Mouse (Mus musculus): ENCODE data around the gene Git2. TPM values are rescaled to one million over a fixed set of nuclear protein-coding genes. Genes with fewer than 3 reads are reported as not detected.

Git2 gene
- 28.1 and 30.3 TPM in 2 replicates for polyA plus RNA-seq (2015; fragmentation: Nextera tagmentation; extraction: Ambion mirVana)

DNA sequence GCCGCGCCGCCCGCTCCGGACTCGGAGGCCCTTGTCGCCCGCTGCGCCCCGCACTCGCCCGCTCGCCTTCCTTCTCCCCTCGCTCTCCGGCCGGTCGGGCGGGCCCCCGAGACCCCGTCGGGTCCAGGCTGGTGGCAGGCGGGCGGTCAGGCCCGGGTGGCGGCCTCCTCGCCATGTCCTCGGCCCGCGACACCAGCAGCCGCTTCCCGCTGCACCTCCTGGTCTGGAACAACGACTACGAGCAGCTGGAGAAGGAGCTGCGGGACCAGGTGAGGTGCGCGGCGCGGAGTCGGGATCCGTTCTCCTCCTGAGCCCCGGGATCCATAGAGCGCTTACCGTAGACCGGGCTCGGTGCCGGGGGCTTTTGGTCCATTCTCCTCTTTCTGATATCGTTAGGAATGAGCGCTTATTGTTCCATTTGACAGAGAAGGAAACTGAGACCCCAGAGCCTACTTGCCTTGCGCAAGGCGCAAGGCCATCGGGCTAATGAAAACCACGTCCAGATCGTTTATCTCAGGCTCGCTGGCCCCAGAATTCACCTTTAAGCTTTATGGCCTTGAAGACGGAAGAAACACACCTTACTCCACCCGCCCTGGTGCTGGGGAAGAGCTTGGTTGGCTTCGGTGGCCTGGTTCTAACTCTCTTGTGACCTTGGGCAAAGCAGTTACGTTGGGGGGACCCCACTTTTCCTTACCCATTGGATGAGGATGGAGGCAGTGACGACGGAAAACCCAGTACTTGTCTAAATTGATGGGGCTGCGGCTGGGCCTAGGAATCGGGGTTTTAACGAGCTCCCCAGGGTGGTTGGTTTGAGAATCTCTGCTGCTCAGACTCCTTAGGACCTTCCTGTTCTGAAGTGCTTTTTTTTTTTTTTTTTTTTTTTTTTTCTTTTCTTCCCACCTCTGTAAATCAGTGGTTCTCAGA lies at the start of gene Git2:
Gene Git2 (minus strand): TSS at position 462 of the 924 bp plus-strand sequence.
- Histone ChIP-seq H3K4me3 (peak within 1 kb of the TSS; percentile 90), H3K27ac (replicated peaks) (peak within 1 kb of the TSS; percentile 91), H3K4me2 (peak within 1 kb of the TSS; percentile 94), H3K9me3 (no peaks in the 10 kb centered on the region), H3K27me3 (replicated peaks) (no peaks in the 10 kb centered on the region), H3K36me3 (no peaks in the 10 kb centered on the region), H3K4me1 (peaks cover 41% of the 10 kb centered on the region), H3K9ac (peak within 1 kb of the TSS; percentile 99)
- under 1% methylated on average over 47 of the region's 63 CpGs for WGBS
- ATAC-seq (ENCODE audit: extremely low read depth, insufficient number of reproducible peaks, low FRiP score, low TSS enrichment) = no peak

DNA sequence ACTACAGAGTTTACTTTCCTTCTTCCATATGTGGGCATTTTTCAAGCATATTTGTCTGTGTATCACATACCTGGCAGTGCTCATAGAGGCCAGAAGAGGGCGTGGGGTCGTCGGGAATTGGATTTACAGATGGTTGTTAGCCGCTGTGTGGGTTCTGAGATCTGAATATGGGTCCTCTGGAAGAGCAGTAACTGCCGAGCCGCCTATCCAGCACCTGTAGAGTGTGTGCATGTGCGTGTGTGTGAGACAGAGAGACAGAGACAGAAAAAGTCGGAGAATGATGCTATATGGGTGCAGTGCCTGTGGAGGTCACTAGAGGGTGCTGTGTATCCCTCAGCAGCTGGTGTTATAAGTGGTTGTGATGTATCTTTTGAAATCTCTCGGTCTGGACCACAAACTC lies 48.9 kb upstream of the Git2 start:
- ATAC-seq (ENCODE audit: extremely low read depth, insufficient number of reproducible peaks, low FRiP score, low TSS enrichment) = no peak
- H3K36me3 ChIP-seq = peaks cover 18% of the 10 kb centered on the region
- H3K27ac ChIP-seq (replicated peaks) = no peak overlapping the region
- peak overlapping the region; percentile 80 for H3K4me2 ChIP-seq
- WGBS = 15% methylated on average over 9 of the region's 9 CpGs
- peaks cover 4% of the 10 kb centered on the region for H3K9me3 ChIP-seq
- H3K27me3 ChIP-seq (replicated peaks) = no peaks in the 10 kb centered on the region
- H3K9ac ChIP-seq = no peak overlapping the region
- peak overlapping the region; percentile 79; the same call in 1 of the 2 replicates for H3K4me3 ChIP-seq
- H3K4me1 ChIP-seq = peaks cover 11% of the 10 kb centered on the region

DNA sequence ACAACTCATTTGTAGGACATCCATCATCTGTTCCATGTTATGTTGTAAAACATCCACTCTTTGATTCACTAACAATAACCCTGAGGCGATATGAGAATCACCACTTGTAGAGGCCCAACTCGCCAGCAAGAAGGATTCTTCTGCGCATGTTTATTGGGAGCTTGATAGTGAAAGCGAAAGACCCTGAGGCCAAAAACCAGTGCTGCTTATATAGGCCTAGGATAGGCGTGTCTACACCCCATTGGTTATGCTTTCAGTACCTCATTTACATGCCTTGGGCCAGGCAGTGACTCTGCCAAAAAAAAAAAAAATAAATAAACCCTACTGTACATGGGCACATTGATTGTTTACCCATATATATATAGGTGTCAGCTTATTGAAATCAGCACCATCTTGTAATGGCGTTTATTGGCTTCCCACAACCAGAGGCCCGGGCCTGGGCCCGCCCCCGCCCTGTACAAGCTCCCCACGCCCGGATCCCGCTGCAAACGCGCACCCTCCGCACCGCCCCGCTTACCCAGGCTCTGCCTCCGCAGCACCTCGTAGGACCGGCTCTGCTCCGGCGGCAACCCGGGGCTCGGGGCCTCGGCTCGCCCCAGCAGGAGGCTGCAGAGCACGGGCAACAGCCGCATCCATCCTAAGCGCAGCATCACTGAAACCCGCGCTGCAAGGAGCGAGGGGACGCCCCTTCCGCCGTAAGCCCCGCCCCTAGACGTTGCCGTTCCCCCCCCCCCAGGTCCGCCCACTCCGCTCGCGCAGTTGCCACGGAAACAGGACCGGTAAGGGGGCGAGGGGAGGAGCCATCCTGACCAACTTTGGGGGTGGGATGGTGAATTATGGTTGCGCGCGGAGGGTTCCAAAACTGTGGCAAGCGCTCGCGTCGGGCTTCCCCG lies 47.7 kb upstream of the Git2 start, which contains the start of gene 1500011B03Rik:
Gene 1500011B03Rik (minus strand): TSS at position 673 of the 893 bp plus-strand sequence.
- Histone ChIP-seq H3K4me1 (peaks cover 11% of the 10 kb centered on the region), H3K36me3 (peaks cover 18% of the 10 kb centered on the region), H3K4me2 (peak within 1 kb of the TSS; percentile 80), H3K9ac (peak within 1 kb of the TSS; percentile 88), H3K27me3 (replicated peaks) (no peaks in the 10 kb centered on the region), H3K27ac (replicated peaks) (peak within 1 kb of the TSS; percentile 68), H3K9me3 (peaks cover 4% of the 10 kb centered on the region; the same call in 1 of the 2 replicates), H3K4me3 (peak within 1 kb of the TSS; percentile 79)
- 10% methylated on average over 47 of the region's 53 CpGs for WGBS
- peak; percentile 82 for ATAC-seq (ENCODE audit: extremely low read depth, insufficient number of reproducible peaks, low FRiP score, low TSS enrichment)

DNA sequence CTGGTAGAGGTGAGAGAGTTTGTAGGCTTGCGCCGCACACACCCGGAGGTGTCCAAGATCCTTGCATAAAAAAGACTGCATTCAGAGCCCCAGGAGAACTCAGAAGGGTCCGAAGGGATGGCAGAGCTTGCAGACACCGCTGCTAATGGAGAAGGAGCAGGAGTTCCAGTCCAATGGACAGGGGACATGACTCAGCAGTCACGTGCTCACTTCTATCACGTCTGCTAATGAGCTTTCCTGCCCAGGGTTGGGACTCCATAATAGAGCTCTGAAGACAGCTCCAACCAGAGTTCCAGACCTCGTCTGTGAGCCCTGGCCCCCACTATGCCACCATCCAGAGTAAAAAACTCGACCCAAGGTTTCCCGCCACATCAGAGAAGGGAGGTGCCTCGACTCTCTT lies 42.8 kb upstream of the Git2 start:
- no peak for ATAC-seq (ENCODE audit: extremely low read depth, insufficient number of reproducible peaks, low FRiP score, low TSS enrichment)
- 72% methylated on average over 11 of the region's 11 CpGs for WGBS
- H3K36me3 ChIP-seq = peaks cover 24% of the 10 kb centered on the region
- no peaks in the 10 kb centered on the region for H3K27me3 ChIP-seq (replicated peaks)
- no peak overlapping the region for H3K4me3 ChIP-seq
- no peak overlapping the region for H3K9ac ChIP-seq
- peaks cover 3% of the 10 kb centered on the region; the same call in 1 of the 2 replicates for H3K4me1 ChIP-seq
- no peak overlapping the region for H3K4me2 ChIP-seq
- peaks cover 8% of the 10 kb centered on the region for H3K9me3 ChIP-seq
- no peak overlapping the region for H3K27ac ChIP-seq (replicated peaks)

DNA sequence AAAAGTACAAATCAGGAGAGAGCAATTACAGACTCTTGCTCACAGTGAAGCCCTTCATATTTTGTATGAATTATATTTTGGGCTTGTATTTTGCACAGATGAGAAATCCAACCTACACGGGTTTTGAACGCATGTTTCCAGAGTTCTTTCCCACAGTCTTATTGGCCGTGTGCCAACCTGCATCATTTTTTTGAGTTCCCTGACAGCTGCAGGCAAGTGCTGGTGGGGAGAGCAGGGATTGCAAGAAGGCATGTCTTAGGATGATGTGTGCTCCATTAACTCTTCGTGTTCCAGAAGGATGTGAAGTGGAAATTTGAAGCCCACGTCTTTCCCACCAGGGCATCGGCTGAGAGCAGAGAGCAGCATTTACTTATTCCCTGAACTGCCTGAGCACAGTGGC lies 41.3 kb upstream of the Git2 start:
- Histone ChIP-seq H3K9me3 (peaks cover 5% of the 10 kb centered on the region), H3K9ac (no peak overlapping the region), H3K27ac (replicated peaks) (no peak overlapping the region), H3K4me3 (no peak overlapping the region), H3K36me3 (peaks cover 19% of the 10 kb centered on the region), H3K4me1 (peaks cover 7% of the 10 kb centered on the region), H3K27me3 (replicated peaks) (no peaks in the 10 kb centered on the region), H3K4me2 (no peak overlapping the region)
- ATAC-seq (ENCODE audit: extremely low read depth, insufficient number of reproducible peaks, low FRiP score, low TSS enrichment) = no peak
- WGBS = 72% methylated on average over 6 of the region's 6 CpGs

DNA sequence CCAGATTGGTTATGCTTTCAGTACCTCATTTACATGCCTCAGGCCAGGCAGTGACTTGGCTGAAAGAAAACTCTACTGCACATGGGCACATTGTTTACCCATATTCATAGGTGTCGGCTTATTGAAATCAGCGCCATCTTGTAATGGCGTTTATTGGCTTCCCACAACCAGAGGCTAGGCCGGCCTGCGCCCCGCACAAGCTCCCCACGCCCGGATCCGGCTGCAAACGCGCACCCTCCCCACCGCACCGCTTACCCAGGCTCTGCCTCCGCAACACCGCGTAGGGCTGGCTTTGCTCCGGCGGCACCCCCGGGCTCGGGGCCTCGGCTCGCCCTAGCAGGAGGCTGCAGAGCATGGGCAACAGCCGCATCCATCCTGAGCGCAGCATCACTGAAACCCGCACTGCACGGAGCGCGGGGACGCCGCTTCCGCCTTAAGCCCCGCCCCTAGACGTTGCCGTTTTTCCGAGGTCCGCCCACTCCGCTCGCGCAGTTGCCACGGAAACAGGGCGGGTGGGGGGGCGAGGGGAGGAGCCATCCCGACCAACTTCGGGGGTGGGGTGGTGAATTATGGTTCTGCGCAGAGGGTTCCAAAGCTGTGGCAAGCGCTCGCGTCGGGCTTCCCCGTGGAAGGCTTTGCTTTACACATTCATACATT lies 38.3 kb upstream of the Git2 start:
- Histone ChIP-seq H3K9ac (peak overlapping the region; percentile 88), H3K4me3 (peak overlapping the region; percentile 85), H3K4me2 (peak overlapping the region; percentile 69), H3K4me1 (peaks cover 12% of the 10 kb centered on the region), H3K27ac (replicated peaks) (peak overlapping the region; percentile 68), H3K36me3 (peaks cover 23% of the 10 kb centered on the region), H3K27me3 (replicated peaks) (no peaks in the 10 kb centered on the region), H3K9me3 (peaks cover 5% of the 10 kb centered on the region)
- WGBS = under 1% methylated on average over 49 of the region's 50 CpGs
- peak; percentile 85 for ATAC-seq (ENCODE audit: extremely low read depth, insufficient number of reproducible peaks, low FRiP score, low TSS enrichment)

DNA sequence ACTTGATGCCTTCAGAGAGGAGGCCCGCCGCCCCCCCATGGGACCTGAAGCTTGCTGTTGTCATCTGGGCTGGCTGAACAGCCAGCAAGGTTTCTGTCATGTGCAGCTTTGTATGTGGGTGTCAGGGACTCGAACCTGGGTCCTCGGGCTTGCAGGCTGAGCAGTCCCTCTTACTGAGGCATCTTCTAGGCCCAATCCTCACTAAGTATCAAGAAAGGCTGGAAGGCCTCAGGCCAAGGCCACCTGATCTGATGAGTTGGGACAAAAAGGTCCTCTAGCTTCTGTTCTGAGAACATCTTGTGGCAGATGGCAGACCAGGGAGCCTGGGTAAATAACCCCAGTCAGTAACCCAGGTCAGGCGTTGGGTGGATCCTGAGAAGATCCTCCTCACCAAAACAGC lies 34.5 kb upstream of the Git2 start:
- H3K9me3 ChIP-seq = no peaks in the 10 kb centered on the region

GRCm38 (mm10) chr5:114809181-114809756 lies 34.0 kb upstream of the Git2 start:
- Histone ChIP-seq H3K4me1 (peaks cover 48% of the 10 kb centered on the region), H3K4me2 (no peak overlapping the region), H3K36me3 (peaks cover 41% of the 10 kb centered on the region), H3K27me3 (replicated peaks) (no peaks in the 10 kb centered on the region), H3K4me3 (no peak overlapping the region), H3K9ac (no peak overlapping the region), H3K27ac (replicated peaks) (no peak overlapping the region), H3K9me3 (no peaks in the 10 kb centered on the region)
- ATAC-seq (ENCODE audit: extremely low read depth, insufficient number of reproducible peaks, low FRiP score, low TSS enrichment) = no peak
- WGBS = 73% methylated on average over 10 of the region's 10 CpGs

More for the DNA sequence above, 34.5 kb upstream of the Git2 start:
- ATAC-seq (ENCODE audit: extremely low read depth, insufficient number of reproducible peaks, low FRiP score, low TSS enrichment) = no peak
- Histone ChIP-seq H3K4me2 (no peak overlapping the region), H3K4me3 (no peak overlapping the region), H3K27ac (replicated peaks) (no peak overlapping the region), H3K36me3 (peaks cover 35% of the 10 kb centered on the region), H3K9ac (no peak overlapping the region), H3K27me3 (replicated peaks) (no peaks in the 10 kb centered on the region), H3K4me1 (peaks cover 48% of the 10 kb centered on the region)
- WGBS = 82% methylated on average over 5 of the region's 5 CpGs

DNA sequence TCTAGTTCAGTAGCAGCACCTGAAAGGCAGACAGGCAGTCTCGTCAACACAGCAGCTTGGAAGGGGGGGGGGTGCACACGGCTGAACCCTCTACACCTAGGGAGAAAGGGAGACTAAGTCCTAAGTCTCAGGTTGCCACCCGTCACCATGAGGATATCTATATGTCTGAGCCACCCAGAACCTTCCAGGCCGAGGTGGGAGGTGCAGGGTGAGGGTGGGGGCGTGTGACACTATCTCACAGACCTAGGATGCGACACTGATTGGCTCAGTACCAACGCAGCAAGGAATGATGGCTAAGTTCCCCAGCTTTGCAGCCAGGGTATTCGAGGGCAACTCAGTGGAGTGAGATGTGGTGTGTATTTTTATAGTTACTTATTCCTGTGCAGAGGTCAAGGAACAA lies 33.1 kb upstream of the Git2 start:
- H3K4me1 ChIP-seq = peaks cover 48% of the 10 kb centered on the region
- 0 out of 2 replicates have a peak overlapping the region, but pooled peaks have one; percentile 5 for H3K27ac ChIP-seq (replicated peaks)
- H3K27me3 ChIP-seq (replicated peaks) = no peaks in the 10 kb centered on the region
- no peak overlapping the region for H3K4me2 ChIP-seq
- H3K9ac ChIP-seq = no peak overlapping the region
- peaks cover 50% of the 10 kb centered on the region for H3K36me3 ChIP-seq
- H3K4me3 ChIP-seq = no peak overlapping the region
- ATAC-seq (ENCODE audit: extremely low read depth, insufficient number of reproducible peaks, low FRiP score, low TSS enrichment) = no peak
- no peaks in the 10 kb centered on the region for H3K9me3 ChIP-seq
- WGBS = 71% methylated on average over 8 of the region's 8 CpGs

- H3K36me3 ChIP-seq = peaks cover 54% of the 10 kb centered on the region
- no peaks in the 10 kb centered on the region for H3K27me3 ChIP-seq (replicated peaks)
- H3K4me3 ChIP-seq = no peak overlapping the region
- peak overlapping the region; percentile 56 for H3K4me2 ChIP-seq
- WGBS = 63% methylated on average over 6 of the region's 6 CpGs
- ATAC-seq (ENCODE audit: extremely low read depth, insufficient number of reproducible peaks, low FRiP score, low TSS enrichment) = no peak
- peaks cover 47% of the 10 kb centered on the region for H3K4me1 ChIP-seq
- no peaks in the 10 kb centered on the region for H3K9me3 ChIP-seq
- no peak overlapping the region for H3K9ac ChIP-seq
- peak overlapping the region; percentile 91 for H3K27ac ChIP-seq (replicated peaks)
These were observed 32.6 kb upstream of the Git2 start for GRCm38 (mm10) chr5:114807893-114808292.

Data from heart, embryonic 13.5 days (tissue).